Mouse (Mus musculus) heart, adult 2 months (tissue): Measurements from ENCODE around the gene Prrt1.

ENCODE experiments used
- CTCF ChIP-seq: fragments of 200-600 bp; IDR thresholded peaks from 2 replicates; pipeline ENCODE4 v1.8.1; 2022; ENCODE audit warnings: antibody characterized with exemption, mild to moderate bottlenecking, moderate library complexity
- POLR2A ChIP-seq: fragments of 200-500 bp; IDR thresholded peaks from 2 replicates; pipeline ENCODE4 v1.6.1; 2011; ENCODE audit warnings: mild to moderate bottlenecking, low read depth, low read length, control low read depth; ENCODE audit not compliant: insufficient read depth

- TF ChIP-seq POLR2A (no peak), CTCF (no peak)
Measured at GRCm38 (mm10) chr17:34648141-34648890, 19.0 kb downstream of the Prrt1 start.
